Mouse (Mus musculus) stomach, embryonic 14.5 days (tissue): Measurements from ENCODE around the gene Rpusd2. TPM values are rescaled to one million over a fixed set of nuclear protein-coding genes. Genes with fewer than 3 reads are reported as not detected.
A peak's percentile ranks its signal among the peaks of the same experiment; 100 is the strongest.

ENCODE experiments used
- ATAC-seq: fragments of 200-750 bp; cut with Nextera tagmentation; 2 replicates; pipeline ENCODE4 v1.8.0; 2017; ENCODE audit warnings: low read depth, moderate TSS enrichment; ENCODE audit not compliant: insufficient number of reproducible peaks, insufficient read depth, low FRiP score
- H3K27ac ChIP-seq: fragments of 300-500 bp; sonication (generic); 2 replicates; pipeline ENCODE4 v1.5.1; 2014; ENCODE audit warnings: mild to moderate bottlenecking, low read length, moderate library complexity, mixed read lengths
- H3K27me3 ChIP-seq: fragments of 300-500 bp; sonication (generic); 2 replicates; pipeline ENCODE4 v1.6.1; 2014; ENCODE audit warnings: low read length, control low read depth, mixed read lengths; ENCODE audit not compliant: control insufficient read depth, insufficient read depth
- H3K36me3 ChIP-seq: fragments of 300-500 bp; sonication (generic); 2 replicates; pipeline ENCODE4 v1.6.1; 2014; ENCODE audit warnings: mild to moderate bottlenecking, control low read depth, low read length, moderate library complexity, mixed read lengths; ENCODE audit not compliant: control insufficient read depth, insufficient read depth
- H3K4me1 ChIP-seq: fragments of 300-500 bp; sonication (generic); 2 replicates; pipeline ENCODE4 v1.6.1; 2014; ENCODE audit warnings: low read length, control low read depth, mixed read lengths; ENCODE audit not compliant: control insufficient read depth, insufficient read depth
- H3K4me2 ChIP-seq: fragments of 300-500 bp; sonication (generic); replicated peaks from 2 replicates; pipeline ENCODE4 v1.6.1; 2014; ENCODE audit warnings: low read depth, low read length, control low read depth
- H3K4me3 ChIP-seq: fragments of 300-500 bp; sonication (generic); 2 replicates; pipeline ENCODE4 v1.5.1; 2014; ENCODE audit warnings: low read depth, low read length, control low read depth
- H3K9ac ChIP-seq: fragments of 300-500 bp; sonication (generic); replicated peaks from 2 replicates; pipeline ENCODE4 v1.6.1; 2014; ENCODE audit warnings: low read depth, mild to moderate bottlenecking, control low read depth, low read length, moderate library complexity, mixed read lengths
- H3K9me3 ChIP-seq: fragments of 300-500 bp; sonication (generic); 2 replicates; pipeline ENCODE4 v1.6.1; 2016; ENCODE audit warnings: low read depth, low read length, control low read depth; ENCODE audit not compliant: control insufficient read depth
- WGBS: fragments of 180-500 bp; shearing (Covaris S2); extraction: QIAGEN DNeasy Blood & Tissue Kit; methylation state at CpG from one replicate; pipeline ENCODE4 v1.1.7; 2014; 5-methylcytosine and 5-hydroxymethylcytosine counted together
- polyA plus RNA-seq: library from polyadenylated mRNA; unstranded; fragments of >200 nt; fragmentation: Nextera tagmentation; extraction: Ambion mirVana; gene quantifications from 2 replicates; pipeline ENCODE4 v1.2.1, GENCODE M21; 2014

The Rpusd2 gene
- polyA plus RNA-seq, 1 experiment from 2014 or later: 4.1 TPM

- peak; percentile 94 for ATAC-seq
- Histone ChIP-seq H3K4me3 (peak within 1 kb of the TSS; percentile 93), H3K27me3 (no peaks in the 10 kb centered on the region), H3K36me3 (no peaks in the 10 kb centered on the region), H3K4me1 (peaks cover 5% of the 10 kb centered on the region; the same call in 1 of the 2 replicates), H3K9ac (peak within 1 kb of the TSS; percentile 73), H3K4me2 (peak within 1 kb of the TSS; percentile 50), H3K27ac (peak within 1 kb of the TSS; percentile 84), H3K9me3 (no peaks in the 10 kb centered on the region)
- WGBS: under 1% methylated on average over 77 of the region's 77 CpGs
Measured at GRCm38 (mm10) chr2:119046649-119047611, 12.3 kb downstream of the Rpusd2 start, which contains the start of gene Knl1. Knl1 (plus strand) TSS chr2:119047119.

- no peak for ATAC-seq
- no peaks in the 10 kb centered on the region for H3K36me3 ChIP-seq
- peak overlapping the region; percentile 50 for H3K4me2 ChIP-seq
- H3K9me3 ChIP-seq: no peaks in the 10 kb centered on the region
- 23% methylated on average over 4 of the region's 4 CpGs for WGBS
- no peaks in the 10 kb centered on the region for H3K27me3 ChIP-seq
- no peak overlapping the region for H3K27ac ChIP-seq
- peak overlapping the region; percentile 93 for H3K4me3 ChIP-seq
- peak overlapping the region; percentile 73; the same call in 1 of the 2 replicates for H3K9ac ChIP-seq
- peaks cover 5% of the 10 kb centered on the region; the same call in 1 of the 2 replicates for H3K4me1 ChIP-seq
Measured at GRCm38 (mm10) chr2:119047849-119048248, 13.3 kb downstream of the Rpusd2 start.

GRCm38 (mm10) chr2:119050132-119050650, 15.6 kb downstream of the Rpusd2 start:
- Histone ChIP-seq H3K4me3 (no peak overlapping the region), H3K36me3 (no peaks in the 10 kb centered on the region), H3K4me2 (no peak overlapping the region), H3K27ac (no peak overlapping the region), H3K9me3 (no peaks in the 10 kb centered on the region), H3K27me3 (no peaks in the 10 kb centered on the region), H3K4me1 (peaks cover 5% of the 10 kb centered on the region; the same call in 1 of the 2 replicates), H3K9ac (no peak overlapping the region)
- WGBS: 89% methylated on average over 4 of the region's 4 CpGs
- no peak for ATAC-seq

GRCm38 (mm10) chr2:119060139-119060538, 25.5 kb downstream of the Rpusd2 start:
- H3K4me3 ChIP-seq: no peak overlapping the region
- no peak overlapping the region for H3K4me2 ChIP-seq
- H3K4me1 ChIP-seq: no peaks in the 10 kb centered on the region
- no peak overlapping the region for H3K27ac ChIP-seq
- no peaks in the 10 kb centered on the region for H3K9me3 ChIP-seq
- H3K9ac ChIP-seq: no peak overlapping the region
- no peak for ATAC-seq
- peaks cover 30% of the 10 kb centered on the region for H3K36me3 ChIP-seq
- 92% methylated on average over 2 of the region's 2 CpGs for WGBS
- H3K27me3 ChIP-seq: no peaks in the 10 kb centered on the region

GRCm38 (mm10) chr2:119072397-119072796, 37.8 kb downstream of the Rpusd2 start:
- Histone ChIP-seq H3K9me3 (no peaks in the 10 kb centered on the region), H3K36me3 (peaks cover 18% of the 10 kb centered on the region), H3K9ac (no peak overlapping the region), H3K27ac (no peak overlapping the region), H3K4me1 (no peaks in the 10 kb centered on the region), H3K4me2 (no peak overlapping the region), H3K27me3 (no peaks in the 10 kb centered on the region), H3K4me3 (no peak overlapping the region)
- WGBS: 92% methylated on average over 4 of the region's 4 CpGs
- no peak for ATAC-seq

GRCm38 (mm10) chr2:119086156-119086555, 51.6 kb downstream of the Rpusd2 start:
- no peak overlapping the region for H3K9ac ChIP-seq
- ATAC-seq: no peak
- no peak overlapping the region for H3K27ac ChIP-seq
- WGBS: 84% methylated on average over 2 of the region's 2 CpGs
- no peak overlapping the region for H3K4me3 ChIP-seq
- peaks cover 29% of the 10 kb centered on the region for H3K36me3 ChIP-seq
- no peaks in the 10 kb centered on the region for H3K27me3 ChIP-seq
- H3K4me1 ChIP-seq: no peaks in the 10 kb centered on the region
- no peaks in the 10 kb centered on the region for H3K9me3 ChIP-seq
- no peak overlapping the region for H3K4me2 ChIP-seq

Other genes starting within 250 kb of the Rpusd2 start
- gene Knstrn, start 220.8 kb upstream of the Rpusd2 start, polyA plus RNA-seq: 103 and 105 TPM in 2 replicates
- gene Ivd, start 172.8 kb upstream of the Rpusd2 start, polyA plus RNA-seq: 55.9 and 57.9 TPM in 2 replicates
- 1.8 TPM in 2 replicates for gene Bahd1, start 134.4 kb upstream of the Rpusd2 start, polyA plus RNA-seq
- gene Chst14, start 108.3 kb upstream of the Rpusd2 start, polyA plus RNA-seq: 37.5 and 38.0 TPM in 2 replicates
- 22.4 and 23.5 TPM in 2 replicates for gene Ccdc32, start 5.4 kb upstream of the Rpusd2 start, polyA plus RNA-seq
- gene Knl1, start 12.3 kb downstream of the Rpusd2 start, polyA plus RNA-seq: 47.6 and 54.4 TPM in 2 replicates
- 41.7 and 43.9 TPM in 2 replicates for gene Rad51, start 78.0 kb downstream of the Rpusd2 start, polyA plus RNA-seq
- gene Rmdn3, start 122.2 kb downstream of the Rpusd2 start, polyA plus RNA-seq: 34.9 and 35.2 TPM in 2 replicates
- 2.7 and 2.9 TPM in 2 replicates for gene Gchfr, start 133.0 kb downstream of the Rpusd2 start, polyA plus RNA-seq
- gene Gm14137, start 139.7 kb downstream of the Rpusd2 start, polyA plus RNA-seq: 0.27 and 0.30 TPM in 2 replicates
- gene Zfyve19, start 173.8 kb downstream of the Rpusd2 start, polyA plus RNA-seq: 44.3 and 44.4 TPM in 2 replicates
- gene Dnajc17, start 174.0 kb downstream of the Rpusd2 start, polyA plus RNA-seq: 18.3 and 19.1 TPM in 2 replicates
- gene Ppp1r14d, start 195.1 kb downstream of the Rpusd2 start, polyA plus RNA-seq: 0.67 and 1.00 TPM in 2 replicates
- gene Spint1, start 202.6 kb downstream of the Rpusd2 start, polyA plus RNA-seq: 51.9 and 55.9 TPM in 2 replicates
- gene Rhov, start 236.5 kb downstream of the Rpusd2 start, polyA plus RNA-seq: 6.0 and 8.6 TPM in 2 replicates